Mouse (Mus musculus): ENCODE results near the gene Gm49318.
"Not testable (repeated sequence)": the region's sequence is repeated elsewhere in the genome, so short reads cannot be mapped to it uniquely, and the experiment has no call there.

Gene Gm49318

DNA sequence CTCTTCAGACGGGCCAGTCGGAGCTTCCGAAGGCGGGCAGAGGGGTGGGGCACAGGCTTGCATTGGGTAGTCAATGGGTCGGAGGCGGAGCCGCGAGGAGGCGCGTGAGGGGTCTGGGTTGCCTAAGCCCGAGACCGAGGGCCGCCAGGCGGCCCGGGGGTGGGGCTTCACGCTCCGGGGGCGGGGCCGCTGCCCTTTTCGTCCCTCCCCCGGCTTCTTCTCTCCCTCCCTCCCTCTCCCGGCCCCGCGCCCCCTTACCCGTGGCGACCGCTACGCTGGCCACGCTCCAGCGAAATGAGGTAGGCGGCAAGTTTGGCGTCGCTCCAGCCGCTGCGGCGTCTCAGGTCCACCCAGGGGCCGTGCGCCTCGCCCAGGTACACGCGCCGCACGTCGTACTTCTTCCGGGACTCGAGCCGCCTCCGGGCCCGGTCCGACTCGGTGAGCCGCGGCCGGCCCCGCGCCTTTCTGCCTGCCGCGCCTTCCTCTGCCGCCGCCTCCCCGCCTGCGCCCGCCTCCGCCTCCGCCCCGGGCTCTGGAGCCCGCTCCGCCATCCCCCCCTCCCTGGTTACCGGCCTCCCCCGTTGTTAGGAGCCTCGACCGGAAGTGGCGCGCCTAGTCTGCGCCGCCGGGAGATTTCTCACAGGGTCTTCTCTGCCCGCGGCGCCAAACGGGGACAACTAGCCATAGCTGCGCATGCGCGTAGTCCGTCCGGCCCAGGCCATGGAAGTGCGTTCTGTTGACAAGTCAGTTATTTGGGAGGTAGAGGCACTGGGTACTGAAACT lies at the start of gene Gm49318, which contains the start of gene Zfp653:
Gm49318 (minus strand) TSS at position 469 of the 783 bp plus-strand sequence.
Zfp653 (minus strand) TSS at position 586 of the 783 bp plus-strand sequence.
- peak; percentile 99 for DNase-seq

DNA sequence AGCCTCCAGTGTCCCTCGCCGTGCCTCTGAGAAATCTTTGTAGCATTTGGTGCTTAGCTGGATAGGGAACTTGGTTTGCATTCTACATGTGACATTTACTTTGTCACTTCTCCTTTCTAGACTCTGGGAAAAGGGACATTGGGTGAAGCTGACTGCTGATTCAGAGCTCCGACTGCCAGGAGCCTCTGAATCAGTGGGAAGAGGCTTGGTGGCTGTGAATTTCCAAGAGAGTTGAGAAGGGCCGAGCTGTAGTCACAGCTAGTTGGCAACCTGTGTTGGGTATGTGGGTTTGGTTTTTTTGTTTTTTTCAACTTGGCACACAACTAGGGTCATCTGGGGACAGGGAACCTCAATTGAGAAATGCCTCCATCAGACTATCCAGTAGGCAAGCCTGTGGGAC lies 48.5 kb upstream of the Gm49318 start:
- DNase-seq = no peak

DNA sequence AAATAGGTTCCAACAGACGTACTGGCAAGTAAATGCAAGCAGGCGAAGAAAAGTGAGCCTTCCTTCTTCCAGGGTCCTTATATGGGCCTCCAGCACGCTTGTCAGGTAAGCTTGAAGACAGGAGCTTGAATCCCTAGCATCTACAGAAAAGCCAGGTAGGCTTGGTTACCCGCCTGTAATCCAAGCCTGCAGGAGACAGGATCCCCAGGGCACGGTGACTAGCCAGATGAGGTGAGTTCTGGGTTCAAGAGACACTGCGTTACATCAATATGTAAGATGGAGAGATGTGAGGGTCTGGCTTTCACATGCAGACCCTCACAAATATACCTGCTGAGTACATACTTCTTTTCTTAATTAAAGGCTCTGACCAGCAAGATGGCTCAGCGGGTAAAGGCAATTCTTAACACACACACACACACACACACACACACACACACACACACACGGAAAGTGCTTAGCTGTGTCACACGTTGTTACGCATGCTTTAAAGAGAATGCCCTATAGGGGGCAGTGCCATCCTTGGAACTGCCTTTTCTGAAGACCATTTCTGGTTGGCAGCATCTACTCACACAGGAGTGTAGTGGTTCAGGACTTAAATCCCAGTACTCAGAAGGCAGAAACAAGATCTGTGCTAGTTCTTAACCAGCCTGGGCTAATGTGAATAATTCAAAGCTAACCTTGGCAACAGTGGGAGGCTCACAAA lies 46.8 kb upstream of the Gm49318 start:
- peak; percentile 63 for DNase-seq

DNA sequence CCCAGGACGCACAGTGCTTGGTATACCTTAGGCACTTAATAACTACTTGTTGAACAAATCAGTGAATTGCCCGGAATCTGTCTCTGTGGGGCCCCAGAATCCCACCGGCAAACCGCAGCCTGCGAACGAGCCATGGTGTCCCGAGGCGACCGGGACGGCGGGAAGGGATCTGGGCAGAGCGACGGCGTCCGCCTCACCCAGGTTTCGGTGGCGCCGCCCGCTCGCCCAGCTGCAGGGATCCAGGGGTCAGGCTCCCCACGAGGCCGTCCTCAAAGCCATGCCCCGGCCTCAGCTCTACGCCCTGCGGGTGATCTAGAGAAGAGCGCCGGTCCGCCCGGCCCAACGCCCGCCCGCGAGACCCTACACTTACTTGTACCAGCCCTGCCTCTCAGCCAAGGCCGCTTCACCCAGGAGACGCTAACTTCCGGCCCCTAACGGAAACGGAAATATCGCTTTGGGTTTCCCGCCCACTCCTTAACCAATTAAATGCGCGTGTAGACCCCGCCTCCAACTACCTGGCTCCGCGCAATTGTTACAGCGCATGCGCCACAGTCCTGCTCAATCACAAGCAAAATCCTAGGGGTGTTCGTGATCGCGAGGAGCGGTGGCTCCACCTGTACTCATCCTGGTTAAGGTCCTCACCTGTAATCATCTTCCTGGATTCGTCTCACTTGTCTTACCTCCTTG lies 45.8 kb upstream of the Gm49318 start, which contains the start of gene Elof1:
Elof1 (minus strand) TSS at position 433 of the 687 bp plus-strand sequence.
- DNase-seq = peak; percentile 95

DNA sequence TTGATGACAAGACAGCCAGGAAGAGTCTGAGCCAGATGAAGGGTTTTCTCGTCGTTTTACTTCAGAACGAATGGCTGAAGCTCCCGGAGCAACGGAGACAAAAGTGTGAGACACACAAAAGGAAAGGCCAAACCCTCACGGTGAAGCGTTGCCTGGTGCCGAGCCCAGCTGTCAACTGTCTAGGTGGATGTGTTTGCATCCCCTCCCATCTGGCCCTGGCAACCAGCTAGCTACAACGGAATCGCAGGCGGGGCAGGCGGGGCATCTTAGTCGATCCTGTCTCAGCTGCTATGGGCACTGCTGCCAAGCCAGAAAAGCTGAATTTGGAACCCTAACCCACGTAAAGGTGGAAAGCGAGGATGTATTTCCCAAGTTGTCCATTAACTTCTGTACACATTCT lies 45.0 kb upstream of the Gm49318 start:
- DNase-seq = no peak

DNA sequence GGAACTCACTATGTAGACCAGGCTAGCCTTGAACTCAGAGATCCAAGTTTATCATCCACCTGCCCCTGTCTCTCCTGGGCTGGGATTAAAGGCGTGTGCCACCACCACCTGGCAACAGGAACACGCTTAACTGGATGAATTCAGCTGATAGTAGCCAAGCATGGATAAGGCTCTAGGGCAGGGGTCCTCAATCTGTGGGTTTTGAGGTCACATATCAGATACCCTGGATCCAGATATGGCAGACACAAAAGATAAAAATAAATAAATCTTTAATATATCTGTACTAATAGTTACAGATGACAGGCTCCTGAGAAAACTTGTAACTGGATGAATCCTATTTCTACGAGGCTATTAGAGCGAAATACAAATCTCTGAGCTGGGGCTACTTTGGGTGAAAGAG lies 44.6 kb upstream of the Gm49318 start:
- no peak for DNase-seq

DNA sequence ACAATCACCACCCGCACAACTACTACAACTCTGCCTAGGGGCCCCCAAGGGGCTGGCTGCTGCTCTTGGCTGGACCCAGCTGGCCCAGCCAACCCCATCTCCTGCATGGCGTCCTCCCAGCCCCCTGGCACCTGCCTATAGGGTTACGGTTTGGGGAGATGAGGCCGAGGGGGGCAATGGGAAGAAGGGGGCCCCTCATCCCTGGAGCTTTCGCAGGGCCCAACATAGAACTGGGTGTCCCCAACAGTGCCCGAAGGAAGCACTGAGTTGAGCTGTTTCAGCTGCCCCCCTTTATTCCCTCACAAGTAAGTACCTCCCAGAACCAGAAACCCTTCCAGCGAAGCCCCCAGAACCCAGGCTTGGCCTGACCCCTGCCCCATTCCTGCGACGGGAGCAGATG lies 37.1 kb upstream of the Gm49318 start:
- no peak for DNase-seq

DNA sequence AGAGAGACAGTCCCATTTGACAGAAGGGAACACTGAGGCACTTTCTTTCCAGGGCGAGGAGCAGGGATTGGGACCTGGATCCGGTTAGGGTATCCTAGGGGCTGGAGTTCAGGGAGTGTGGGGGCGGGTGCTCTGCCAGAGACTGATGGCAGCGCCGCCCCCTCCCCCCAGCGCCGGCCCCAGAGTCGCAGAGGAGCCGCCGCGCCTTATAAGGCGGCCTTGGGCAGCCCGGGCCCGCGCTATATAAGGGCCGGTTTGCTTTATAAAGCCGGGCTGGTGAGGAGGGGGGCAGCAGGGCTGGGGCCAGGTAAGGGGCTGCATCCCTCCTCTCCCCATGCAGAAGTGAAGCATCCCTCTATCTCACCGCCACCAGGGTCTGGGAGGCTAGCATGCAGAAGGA lies 28.9 kb upstream of the Gm49318 start:
- no peak for DNase-seq

DNA sequence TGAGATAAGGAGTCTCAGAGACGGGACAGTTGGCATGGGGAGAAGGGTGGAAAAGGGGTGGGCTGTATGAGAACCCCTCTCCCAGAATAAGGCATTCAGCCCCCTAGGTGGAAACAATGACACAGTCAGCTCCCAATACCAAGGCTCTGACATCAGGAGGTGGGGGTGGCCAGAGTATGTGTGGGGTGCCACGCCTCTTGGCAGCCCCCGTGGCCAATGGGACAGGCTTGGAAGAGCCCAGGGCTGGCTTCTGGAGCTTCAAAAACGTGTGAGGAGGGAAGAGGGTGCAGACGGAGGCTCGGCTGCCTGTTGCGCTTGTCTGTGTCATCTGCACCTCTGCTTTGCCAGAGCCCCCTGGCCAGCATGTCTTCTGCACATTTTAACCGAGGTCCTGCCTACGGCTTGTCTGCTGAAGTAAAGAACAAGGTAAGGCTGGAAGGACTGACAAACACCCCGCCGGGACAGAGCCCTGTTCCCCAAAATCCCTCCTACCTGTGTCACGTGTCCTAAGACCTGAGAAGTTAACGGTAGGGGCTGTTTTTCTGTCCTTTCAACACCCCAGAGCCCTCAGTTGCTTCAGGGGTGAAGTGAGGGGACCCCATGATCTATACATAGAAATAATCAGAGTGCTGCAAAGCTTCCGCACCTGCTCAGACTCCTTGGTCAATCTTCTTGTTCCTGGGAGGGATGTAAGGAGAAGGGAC lies 28.1 kb upstream of the Gm49318 start, which contains the start of gene Cnn1:
Cnn1 (plus strand) TSS at position 224 of the 704 bp plus-strand sequence.
- DNase-seq = peak; percentile 47

DNA sequence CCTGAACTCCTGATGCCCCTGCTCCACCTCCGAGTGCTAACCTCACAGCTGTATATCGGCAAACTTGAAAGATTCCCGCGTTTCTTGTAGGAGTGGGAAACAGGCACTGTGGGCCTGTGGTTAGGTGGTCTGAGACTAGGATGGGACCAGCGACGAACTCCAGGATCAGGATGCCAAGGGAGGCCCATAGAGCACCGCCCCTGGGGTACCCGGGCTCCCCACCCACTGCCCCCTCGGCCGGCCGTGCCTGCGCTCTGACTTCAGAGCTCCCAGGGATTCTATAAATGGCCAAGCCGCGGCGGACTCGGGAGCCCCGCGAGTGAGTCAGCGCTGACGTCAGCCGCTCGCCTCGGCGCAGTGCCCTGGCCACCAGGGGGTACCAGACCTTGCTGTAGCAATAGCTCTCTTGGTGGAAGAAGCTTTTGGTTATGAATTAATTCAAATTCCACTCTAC lies 24.8 kb upstream of the Gm49318 start:
- DNase-seq = peak; percentile 92

DNA sequence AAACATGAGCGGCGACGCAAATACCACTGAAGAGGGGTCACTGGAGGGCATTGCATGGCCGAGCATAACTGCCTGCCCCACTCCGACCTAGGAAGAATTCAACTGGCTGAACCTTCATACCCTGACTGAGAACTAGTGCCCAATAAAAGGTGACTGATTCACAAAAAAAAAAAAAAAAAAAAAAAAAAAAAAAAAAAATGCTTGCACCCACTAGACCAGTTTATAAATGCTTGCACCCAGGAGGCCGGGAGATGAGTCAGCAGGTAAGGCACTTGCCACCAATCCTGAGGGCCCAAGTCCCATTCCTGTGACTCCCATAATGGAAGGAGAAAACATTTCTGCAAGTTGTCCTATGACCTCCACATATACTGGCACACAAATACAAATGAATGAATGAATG lies 21.7 kb upstream of the Gm49318 start:
- no peak for DNase-seq

DNA sequence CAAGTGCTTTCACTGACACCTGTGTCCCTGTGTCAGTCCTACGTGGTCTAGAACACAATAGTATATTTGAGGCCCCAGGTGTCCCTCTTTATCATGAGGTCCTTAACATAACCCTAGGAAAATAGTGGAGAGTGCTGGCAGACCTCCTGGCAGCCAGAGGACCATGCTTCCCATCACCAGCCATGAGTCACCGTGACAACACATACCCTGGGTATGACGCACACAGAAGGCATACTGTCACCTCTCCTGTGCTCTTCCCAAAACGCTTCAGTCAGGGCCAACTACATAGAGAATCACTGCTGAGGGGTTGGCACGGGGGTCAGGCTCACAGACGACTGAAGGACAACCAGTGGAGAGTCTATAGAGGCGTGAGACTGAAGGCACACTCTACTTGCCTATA lies 18.9 kb upstream of the Gm49318 start:
- no peak for DNase-seq

DNA sequence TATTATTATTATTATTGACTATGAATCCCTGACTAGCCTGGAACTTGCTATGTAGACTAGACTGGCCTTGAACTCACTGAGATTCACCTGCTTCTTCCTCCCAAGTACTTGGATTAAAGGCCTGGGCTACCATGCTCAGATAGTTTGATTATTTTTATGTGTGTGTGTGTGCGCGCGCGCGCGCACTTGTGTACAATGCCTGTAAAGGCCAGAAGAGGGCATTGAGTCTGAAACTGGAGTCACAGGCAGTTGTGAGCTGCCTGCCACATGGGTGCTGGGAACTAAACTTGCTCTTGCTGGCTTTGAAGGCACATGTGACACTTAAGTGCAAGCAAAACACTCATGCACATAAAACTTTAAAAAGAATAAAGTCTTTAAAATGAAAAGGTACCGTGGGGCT lies 18.2 kb upstream of the Gm49318 start:
- DNase-seq = no peak

DNA sequence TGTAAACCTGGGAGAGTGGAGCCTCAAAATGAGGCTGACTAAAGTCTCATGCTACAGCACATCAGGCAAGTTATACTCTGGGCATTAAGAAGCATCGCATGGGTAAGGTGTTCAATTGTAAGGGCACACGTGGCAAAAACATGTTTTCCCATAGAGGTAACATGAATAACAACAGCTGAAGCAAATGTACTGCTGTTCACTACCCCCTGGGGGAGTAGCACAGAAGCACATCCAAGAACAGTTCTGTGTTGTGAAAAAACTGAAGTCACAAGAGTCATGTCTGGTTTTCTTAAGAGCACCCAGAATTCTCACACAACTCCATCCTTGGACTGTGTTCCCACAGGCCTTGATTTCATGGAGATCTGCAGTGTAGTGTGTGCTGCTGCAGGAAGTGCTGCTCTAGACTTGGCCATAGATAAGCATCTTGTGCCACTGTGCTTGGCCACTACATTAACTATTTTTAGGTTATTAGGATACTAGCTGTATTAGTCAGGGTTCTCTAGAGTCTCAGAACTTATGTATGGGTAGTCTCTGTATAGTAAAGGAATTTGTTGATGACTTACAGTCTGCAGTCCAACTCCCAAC lies 16.1 kb upstream of the Gm49318 start:
- no peak for DNase-seq

DNA sequence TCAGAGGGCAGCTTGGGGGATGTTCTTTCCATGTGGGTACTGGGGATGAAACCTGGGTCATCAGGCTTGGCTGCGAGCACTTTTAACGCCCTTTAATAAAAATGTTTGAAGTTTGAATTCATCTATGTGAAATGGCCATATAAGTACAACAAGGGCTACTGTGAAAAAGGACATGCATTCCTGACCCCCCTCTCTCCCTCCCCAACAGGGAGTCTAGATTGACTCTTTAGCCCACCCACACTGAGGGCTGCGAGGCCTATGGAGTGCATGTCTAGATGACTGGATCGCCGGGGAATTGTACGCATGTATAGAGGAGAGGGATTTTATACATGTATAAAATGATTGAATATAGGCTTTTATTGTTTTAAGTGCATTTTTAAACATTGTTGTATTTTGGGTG lies 15.0 kb upstream of the Gm49318 start:
- DNase-seq = no peak

DNA sequence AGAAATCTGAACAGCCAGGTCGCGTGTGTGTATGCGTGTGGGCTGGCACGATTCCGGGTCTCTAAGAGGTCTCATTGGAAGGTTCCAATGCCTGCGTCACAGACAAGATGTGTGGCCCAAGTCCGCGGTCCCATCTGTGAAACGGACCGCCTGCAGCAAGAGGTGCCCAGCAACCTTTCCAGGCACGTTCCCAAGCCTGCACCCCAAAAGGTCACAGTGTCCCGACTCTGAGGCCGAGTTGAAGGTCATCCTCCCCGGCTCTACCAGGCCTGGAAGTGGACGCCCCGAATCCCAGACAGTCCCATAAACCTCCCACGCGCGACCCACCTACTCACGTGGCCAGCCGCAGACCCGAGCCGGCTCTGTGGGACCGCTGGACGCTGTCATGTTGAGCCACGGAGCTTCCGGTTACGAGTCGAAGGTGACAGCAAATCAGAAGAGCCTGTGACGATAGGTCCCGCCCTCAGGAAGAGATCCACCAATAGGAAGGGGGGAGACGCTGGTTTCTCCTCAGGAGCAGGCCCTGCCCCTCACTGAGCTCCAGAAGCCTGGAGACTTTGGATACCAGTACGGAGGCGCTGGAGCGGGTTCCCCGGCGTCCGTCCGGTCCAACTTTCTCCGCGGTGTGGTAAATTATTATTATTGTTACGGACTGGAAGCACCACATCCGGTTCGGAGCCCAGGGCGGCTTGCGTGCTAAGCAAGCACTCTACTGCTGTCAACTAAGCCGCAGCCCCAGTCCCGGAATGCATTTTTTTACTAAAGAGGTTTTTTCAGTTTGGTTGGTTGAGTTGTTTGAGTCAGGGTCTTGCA lies 14.2 kb upstream of the Gm49318 start, which contains the start of gene Ecsit:
Ecsit (minus strand) TSS at position 417 of the 813 bp plus-strand sequence.
- peak; percentile 94 for DNase-seq

DNA sequence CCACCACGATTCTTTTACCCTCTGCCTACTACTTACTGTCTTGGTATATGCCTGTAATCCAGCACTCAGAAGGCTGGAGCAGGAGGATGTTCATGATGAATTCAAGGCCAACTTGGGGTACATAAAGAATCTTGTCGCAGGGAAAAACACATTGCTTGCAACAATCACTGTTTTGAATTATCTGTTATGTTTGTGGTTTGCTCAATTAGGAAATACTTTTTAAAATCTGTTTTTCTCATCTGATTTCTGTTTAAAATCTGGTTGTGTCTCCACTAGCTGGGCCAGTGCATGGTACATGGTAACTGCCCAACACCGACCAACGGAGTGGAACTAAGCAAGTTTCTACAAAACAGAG lies 13.6 kb upstream of the Gm49318 start:
- no peak for DNase-seq

DNA sequence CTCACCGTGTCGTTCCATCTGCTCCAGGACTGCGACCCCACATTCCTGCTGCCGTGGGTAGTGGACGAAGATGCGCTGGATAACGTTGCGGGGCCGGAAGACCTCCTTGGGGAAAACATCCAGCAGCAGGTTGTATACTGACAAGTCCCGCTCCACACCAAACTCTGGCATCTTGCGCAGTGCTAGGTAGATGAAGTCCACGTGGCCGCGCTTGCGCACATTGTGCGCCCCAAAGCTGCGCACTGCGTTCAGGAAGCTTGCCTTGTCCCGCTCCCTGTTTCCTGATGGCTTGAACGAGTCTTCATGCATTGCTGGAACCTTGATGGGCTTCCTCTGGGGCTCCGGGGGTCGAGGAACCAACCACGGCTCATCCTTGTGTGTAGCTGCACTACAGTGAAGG lies 5.2 kb upstream of the Gm49318 start:
- DNase-seq = no peak

DNA sequence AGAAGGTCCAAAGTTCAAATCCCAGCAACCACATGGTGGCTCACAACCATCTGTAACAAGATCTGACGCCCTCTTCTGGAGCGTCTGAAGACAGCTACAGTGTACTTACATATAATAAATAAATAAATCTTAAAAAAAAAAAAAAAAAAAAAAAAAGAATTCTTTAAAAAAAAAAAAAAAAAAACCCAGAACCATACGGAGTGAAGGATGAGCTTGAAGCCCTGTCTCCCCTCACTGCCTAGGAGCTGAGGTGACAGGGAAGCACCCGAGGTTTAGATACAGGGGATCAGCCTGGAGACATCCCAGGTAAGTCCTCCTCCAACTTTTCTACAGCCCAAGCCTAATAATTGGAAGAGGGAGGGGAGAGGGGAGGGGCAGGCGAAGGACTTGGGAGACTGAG lies 4.7 kb upstream of the Gm49318 start:
- DNase-seq = not testable (repeated sequence)

DNA sequence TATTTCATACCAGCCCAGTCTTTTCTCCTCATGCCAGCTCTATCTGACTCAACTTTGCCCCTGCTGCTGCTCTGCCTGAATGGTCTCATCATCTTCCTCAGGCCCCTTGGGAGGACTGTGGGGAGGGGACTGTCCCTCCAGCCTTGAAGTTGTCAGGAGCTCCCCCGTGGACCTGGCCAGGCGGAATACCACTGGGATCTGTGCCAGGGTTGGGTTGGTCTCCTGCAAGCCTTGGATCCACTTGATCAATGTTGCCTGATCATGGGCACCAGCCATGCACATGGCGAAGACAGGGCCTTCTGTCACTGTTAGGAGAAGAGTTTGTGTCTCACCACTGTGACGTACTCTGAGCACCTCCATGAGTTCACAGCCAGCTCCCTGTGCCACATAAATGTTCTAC lies 1.2 kb upstream of the Gm49318 start:
- peak; percentile 37 for DNase-seq

DNA sequence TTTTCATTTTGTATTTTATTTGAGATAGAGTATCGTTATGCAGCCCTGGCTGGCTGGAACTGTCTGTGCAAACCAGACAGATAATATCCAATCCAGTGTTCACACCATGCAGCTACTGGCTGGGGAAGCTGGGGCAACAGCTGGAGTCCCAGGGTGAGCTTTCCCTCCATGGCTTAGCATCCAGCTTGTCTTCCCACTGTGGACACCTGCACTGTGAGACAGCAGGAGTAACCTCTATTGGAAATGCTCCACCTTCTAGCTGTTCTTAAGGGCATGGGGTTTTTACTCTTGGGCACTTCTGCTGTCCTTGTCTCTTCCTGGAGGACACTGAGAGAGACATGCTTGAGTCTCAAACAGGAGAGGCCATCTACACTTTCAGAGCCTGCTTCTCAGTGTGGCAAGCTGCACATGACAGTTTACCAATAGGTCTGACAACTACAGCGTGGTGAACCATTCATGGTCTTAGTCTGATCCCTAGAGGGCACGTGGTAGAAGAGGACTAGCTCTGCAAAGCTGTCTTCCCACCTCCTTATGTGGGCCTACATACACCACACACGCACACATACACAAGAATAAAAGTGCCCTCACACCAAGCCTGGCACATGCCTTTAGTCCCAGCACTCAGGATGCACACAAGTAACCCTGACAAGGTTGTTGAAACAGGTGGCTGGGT lies 1.0 kb downstream of the Gm49318 start:
- no peak for DNase-seq

Measured in kidney, postnatal 10 days (tissue).